Mouse (Mus musculus): ENCODE data around the gene Car1. TPM values are rescaled to one million over a fixed set of nuclear protein-coding genes. Genes with fewer than 3 reads are reported as not detected.
"Not testable (repeated sequence)": the region's sequence is repeated elsewhere in the genome, so short reads cannot be mapped to it uniquely, and the experiment has no call there.

The Car1 gene
- polyA plus RNA-seq, 1 experiment from 2014 or later, result not detected

GRCm38 (mm10) chr3:14772473-14772872 is 35.7 kb downstream of the Car1 start:
- ATAC-seq (ENCODE audit: low FRiP score); H3K9ac ChIP-seq (ENCODE audit: low read length); H3K4me3 ChIP-seq (ENCODE audit: low read depth, low read length); DNase-seq (ENCODE audit: low spot score, missing footprints); H3K4me1 ChIP-seq (ENCODE audit: control insufficient read depth, insufficient read depth, low read length); H3K36me3 ChIP-seq (ENCODE audit: control insufficient read depth, insufficient read depth, low read length); H3K4me2 ChIP-seq; H3K27ac ChIP-seq (ENCODE audit: low read depth, low read length); H3K27me3 ChIP-seq (ENCODE audit: control insufficient read depth, insufficient read depth, low read length); H3K9me3 ChIP-seq (ENCODE audit: control insufficient read depth, low read length): not testable (repeated sequence)
- WGBS, result 97% methylated on average over 1 of the region's 1 CpGs

- Histone ChIP-seq H3K4me3 (ENCODE audit: low read depth, low read length) (no peak overlapping the region), H3K36me3 (ENCODE audit: control insufficient read depth, insufficient read depth, low read length) (no peaks in the 10 kb centered on the region), H3K4me2 (no peak overlapping the region), H3K4me1 (ENCODE audit: control insufficient read depth, insufficient read depth, low read length) (no peaks in the 10 kb centered on the region), H3K27me3 (ENCODE audit: control insufficient read depth, insufficient read depth, low read length) (no peaks in the 10 kb centered on the region), H3K9me3 (ENCODE audit: control insufficient read depth, low read length) (no peaks in the 10 kb centered on the region), H3K27ac (ENCODE audit: low read depth, low read length) (no peak overlapping the region), H3K9ac (ENCODE audit: low read length) (no peak overlapping the region)
- ATAC-seq (ENCODE audit: low FRiP score), result no peak
- WGBS, result 66% methylated on average over 2 of the region's 2 CpGs
- no peak for DNase-seq (ENCODE audit: low spot score, missing footprints)
These were observed 43.2 kb downstream of the Car1 start for GRCm38 (mm10) chr3:14764755-14765566.

- Histone ChIP-seq H3K4me2 (no peak overlapping the region), H3K9me3 (ENCODE audit: control insufficient read depth, low read length) (no peaks in the 10 kb centered on the region), H3K9ac (ENCODE audit: low read length) (no peak overlapping the region), H3K4me3 (ENCODE audit: low read depth, low read length) (no peak overlapping the region), H3K27me3 (ENCODE audit: control insufficient read depth, insufficient read depth, low read length) (no peaks in the 10 kb centered on the region), H3K4me1 (ENCODE audit: control insufficient read depth, insufficient read depth, low read length) (no peaks in the 10 kb centered on the region), H3K27ac (ENCODE audit: low read depth, low read length) (no peak overlapping the region), H3K36me3 (ENCODE audit: control insufficient read depth, insufficient read depth, low read length) (no peaks in the 10 kb centered on the region)
- 76% methylated on average over 1 of the region's 1 CpGs for WGBS
- ATAC-seq (ENCODE audit: low FRiP score) (no peak), DNase-seq (ENCODE audit: low spot score, missing footprints) (no peak)
These were observed 52.5 kb downstream of the Car1 start for GRCm38 (mm10) chr3:14755716-14756115.

- Histone ChIP-seq H3K9me3 (ENCODE audit: control insufficient read depth, low read length) (no peaks in the 10 kb centered on the region), H3K27ac (ENCODE audit: low read depth, low read length) (no peak overlapping the region), H3K27me3 (ENCODE audit: control insufficient read depth, insufficient read depth, low read length) (no peaks in the 10 kb centered on the region), H3K4me2 (no peak overlapping the region), H3K4me1 (ENCODE audit: control insufficient read depth, insufficient read depth, low read length) (no peaks in the 10 kb centered on the region), H3K4me3 (ENCODE audit: low read depth, low read length) (no peak overlapping the region), H3K36me3 (ENCODE audit: control insufficient read depth, insufficient read depth, low read length) (no peaks in the 10 kb centered on the region), H3K9ac (ENCODE audit: low read length) (no peak overlapping the region)
- ATAC-seq (ENCODE audit: low FRiP score) (no peak), DNase-seq (ENCODE audit: low spot score, missing footprints) (no peak)
- WGBS, result 91% methylated on average over 3 of the region's 3 CpGs
These were observed 62.1 kb downstream of the Car1 start for GRCm38 (mm10) chr3:14746041-14746440.

- WGBS, result 90% methylated on average over 2 of the region's 2 CpGs
- Histone ChIP-seq H3K4me1 (ENCODE audit: control insufficient read depth, insufficient read depth, low read length) (no peaks in the 10 kb centered on the region), H3K27me3 (ENCODE audit: control insufficient read depth, insufficient read depth, low read length) (no peaks in the 10 kb centered on the region), H3K9ac (ENCODE audit: low read length) (no peak overlapping the region), H3K27ac (ENCODE audit: low read depth, low read length) (no peak overlapping the region), H3K4me2 (no peak overlapping the region), H3K36me3 (ENCODE audit: control insufficient read depth, insufficient read depth, low read length) (no peaks in the 10 kb centered on the region), H3K4me3 (ENCODE audit: low read depth, low read length) (no peak overlapping the region), H3K9me3 (ENCODE audit: control insufficient read depth, low read length) (no peaks in the 10 kb centered on the region)
- ATAC-seq (ENCODE audit: low FRiP score), result no peak
- DNase-seq (ENCODE audit: low spot score, missing footprints), result no peak
These were observed 69.9 kb downstream of the Car1 start for GRCm38 (mm10) chr3:14738261-14738660.

- 90% methylated on average over 1 of the region's 1 CpGs for WGBS
These were observed 80.7 kb downstream of the Car1 start for GRCm38 (mm10) chr3:14727496-14727895.

GRCm38 (mm10) chr3:14725462-14725861 is 82.7 kb downstream of the Car1 start:
- not testable (repeated sequence) for ATAC-seq (ENCODE audit: low FRiP score); H3K36me3 ChIP-seq (ENCODE audit: control insufficient read depth, insufficient read depth, low read length); DNase-seq (ENCODE audit: low spot score, missing footprints); H3K27me3 ChIP-seq (ENCODE audit: control insufficient read depth, insufficient read depth, low read length); H3K27ac ChIP-seq (ENCODE audit: low read depth, low read length); H3K4me3 ChIP-seq (ENCODE audit: low read depth, low read length); H3K9me3 ChIP-seq (ENCODE audit: control insufficient read depth, low read length); H3K4me1 ChIP-seq (ENCODE audit: control insufficient read depth, insufficient read depth, low read length); H3K4me2 ChIP-seq; H3K9ac ChIP-seq (ENCODE audit: low read length)

More at GRCm38 (mm10) chr3:14727496-14727895, 80.7 kb downstream of the Car1 start:
- H3K27ac ChIP-seq (ENCODE audit: low read depth, low read length); H3K9me3 ChIP-seq (ENCODE audit: control insufficient read depth, low read length); H3K27me3 ChIP-seq (ENCODE audit: control insufficient read depth, insufficient read depth, low read length); DNase-seq (ENCODE audit: low spot score, missing footprints); H3K4me3 ChIP-seq (ENCODE audit: low read depth, low read length); H3K4me1 ChIP-seq (ENCODE audit: control insufficient read depth, insufficient read depth, low read length); H3K36me3 ChIP-seq (ENCODE audit: control insufficient read depth, insufficient read depth, low read length); H3K4me2 ChIP-seq; H3K9ac ChIP-seq (ENCODE audit: low read length); ATAC-seq (ENCODE audit: low FRiP score): not testable (repeated sequence)

Other genes with a start within 250 kb of the Car1 start
- gene 1810022K09Rik, start 197.1 kb downstream of the Car1 start, polyA plus RNA-seq (2014; fragmentation: Nextera tagmentation; extraction: Ambion mirVana), result 521 and 592 TPM in 2 replicates
- 2.9 and 3.4 TPM in 2 replicates for gene Car13, start 166.6 kb downstream of the Car1 start, polyA plus RNA-seq (2014; fragmentation: Nextera tagmentation; extraction: Ambion mirVana)
- gene Car3, start 55.1 kb upstream of the Car1 start, polyA plus RNA-seq (2014; fragmentation: Nextera tagmentation; extraction: Ambion mirVana), result 3.5 and 3.9 TPM in 2 replicates
- gene Car2, start 77.9 kb upstream of the Car1 start, polyA plus RNA-seq (2014; fragmentation: Nextera tagmentation; extraction: Ambion mirVana), result 108 and 118 TPM in 2 replicates